Mouse (Mus musculus) liver, embryonic 12.5 days (tissue): ENCODE data around the gene Upk3b. TPM values are rescaled to one million over a fixed set of nuclear protein-coding genes. Genes with fewer than 3 reads are reported as not detected.
"Not testable (repeated sequence)": the region's sequence is repeated elsewhere in the genome, so short reads cannot be mapped to it uniquely, and the experiment has no call there.

Source experiments
- ATAC-seq: fragments of 200-750 bp; cut with Nextera tagmentation; 2 replicates; pipeline ENCODE4 v1.8.0; 2017; ENCODE audit warnings: moderate number of reproducible peaks, mild to moderate bottlenecking, moderate library complexity
- H3K27ac ChIP-seq: fragments of 300-500 bp; sonication (generic); 2 replicates; pipeline ENCODE4 v1.5.1; 2016; ENCODE audit warnings: mild to moderate bottlenecking
- H3K27me3 ChIP-seq: fragments of 300-500 bp; sonication (generic); replicated peaks from 2 replicates; pipeline ENCODE4 v1.6.1; 2016; ENCODE audit warnings: mild to moderate bottlenecking, moderate library complexity
- H3K36me3 ChIP-seq: fragments of 300-500 bp; sonication (generic); 2 replicates; pipeline ENCODE4 v1.6.1; 2016; ENCODE audit warnings: mild to moderate bottlenecking, moderate library complexity
- H3K4me1 ChIP-seq: fragments of 300-500 bp; sonication (generic); 2 replicates; pipeline ENCODE4 v1.6.1; 2016
- H3K4me2 ChIP-seq: fragments of 300-500 bp; sonication (generic); 2 replicates; pipeline ENCODE4 v1.6.1; 2016; ENCODE audit warnings: mild to moderate bottlenecking, moderate library complexity
- H3K4me3 ChIP-seq: fragments of 300-500 bp; sonication (generic); 2 replicates; pipeline ENCODE4 v1.5.1; 2016; ENCODE audit warnings: mild to moderate bottlenecking, moderate library complexity
- H3K9ac ChIP-seq: fragments of 300-500 bp; sonication (generic); 2 replicates; pipeline ENCODE4 v1.6.1; 2016; ENCODE audit warnings: mild to moderate bottlenecking, moderate library complexity
- H3K9me3 ChIP-seq: fragments of 300-500 bp; sonication (generic); replicated peaks from 2 replicates; pipeline ENCODE4 v1.6.1; 2016; ENCODE audit warnings: mild to moderate bottlenecking, moderate library complexity
- WGBS: fragments of 180-500 bp; shearing (Covaris S2); methylation state at CpG from one replicate; pipeline ENCODE4 v1.1.7; 2016; ENCODE audit not compliant: insufficient replicate concordance; 5-methylcytosine and 5-hydroxymethylcytosine counted together
- polyA plus RNA-seq: library from polyadenylated mRNA; unstranded; fragments of >200 nt; fragmentation: Nextera tagmentation; extraction: Ambion mirVana; gene quantifications from 2 replicates; pipeline ENCODE4 v1.2.1, GENCODE M21; 2016

Gene Upk3b
- polyA plus RNA-seq, 1 experiment from 2014 or later = 6.9 TPM

DNA sequence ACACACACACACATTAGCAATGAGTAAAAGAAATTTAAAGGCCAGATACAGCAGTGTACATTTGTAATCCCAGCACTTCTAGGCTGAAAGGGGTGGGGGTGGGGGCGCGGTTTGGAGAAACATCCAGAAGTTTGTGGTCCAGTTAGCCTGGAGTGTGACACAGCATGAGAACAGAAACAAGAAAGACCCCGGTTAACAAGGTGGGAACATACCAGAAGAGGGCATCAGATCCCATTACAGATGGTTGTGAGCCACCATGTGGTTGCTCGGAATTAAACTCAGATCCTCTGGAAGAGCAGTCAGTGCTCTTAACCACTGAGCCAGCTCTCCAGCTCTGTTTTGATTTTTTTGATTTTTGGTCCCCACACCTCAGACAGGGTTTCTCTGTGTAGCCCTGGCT is 17.8 kb downstream of the Upk3b start:
- Histone ChIP-seq H3K27me3 (peaks cover 44% of the 10 kb centered on the region), H3K9ac (no peak overlapping the region), H3K4me2 (no peak overlapping the region), H3K4me3 (no peak overlapping the region), H3K27ac (no peak overlapping the region), H3K9me3 (no peaks in the 10 kb centered on the region), H3K36me3 (no peaks in the 10 kb centered on the region), H3K4me1 (no peaks in the 10 kb centered on the region)
- 25% methylated on average over 4 of the region's 4 CpGs for WGBS
- ATAC-seq = no peak

DNA sequence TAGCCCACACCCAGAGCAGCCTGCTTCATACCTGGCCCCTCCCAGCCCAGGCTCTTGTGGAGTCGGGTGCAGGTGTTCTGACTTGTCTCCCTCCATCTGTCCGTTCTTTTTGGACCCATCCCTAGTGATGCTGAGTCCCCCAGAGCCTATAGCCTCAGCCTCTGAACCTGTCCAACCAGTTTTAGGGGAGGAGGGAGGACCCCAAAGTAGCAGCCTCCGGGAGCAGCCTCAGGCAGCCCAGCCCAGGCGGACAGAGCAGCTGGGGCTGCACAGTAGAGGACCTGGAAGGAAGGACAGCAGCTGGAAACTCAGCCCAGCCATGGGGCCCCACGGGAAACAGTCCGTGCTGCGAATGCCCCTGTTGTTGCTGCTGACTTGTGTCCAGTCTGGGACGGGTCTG is 18.8 kb downstream of the Upk3b start:
- WGBS = 16% methylated on average over 8 of the region's 8 CpGs
- H3K4me2 ChIP-seq = no peak overlapping the region
- no peak for ATAC-seq

DNA sequence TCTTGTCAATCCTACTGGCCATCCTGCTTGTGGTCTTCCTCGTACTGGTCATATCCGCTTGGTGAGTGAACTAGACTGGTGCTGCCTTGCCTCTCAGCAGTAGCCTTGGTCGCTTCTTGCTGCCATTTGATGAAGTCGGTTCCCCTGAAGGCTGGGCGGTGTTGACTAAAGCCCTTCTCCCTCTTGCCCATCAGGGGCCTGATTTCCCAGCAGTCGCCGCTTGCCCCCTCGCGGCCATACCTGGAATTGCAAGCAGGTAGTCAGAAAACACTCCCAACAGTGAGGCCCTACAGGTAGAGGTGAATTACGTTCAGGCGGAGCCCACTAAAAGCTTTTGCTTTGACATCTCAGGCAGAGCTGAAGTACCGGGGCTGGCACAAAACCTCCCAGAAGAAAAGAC is 23.3 kb downstream of the Upk3b start:
- Histone ChIP-seq H3K9me3 (no peaks in the 10 kb centered on the region), H3K4me2 (no peak overlapping the region), H3K9ac (no peak overlapping the region), H3K4me3 (no peak overlapping the region), H3K4me1 (no peaks in the 10 kb centered on the region), H3K36me3 (no peaks in the 10 kb centered on the region), H3K27me3 (peaks cover 51% of the 10 kb centered on the region), H3K27ac (no peak overlapping the region)
- WGBS = 7% methylated on average over 12 of the region's 12 CpGs
- no peak for ATAC-seq

More for the DNA sequence above, 18.8 kb downstream of the Upk3b start:
- H3K9me3 ChIP-seq = no peaks in the 10 kb centered on the region
- no peaks in the 10 kb centered on the region for H3K36me3 ChIP-seq
- H3K9ac ChIP-seq = no peak overlapping the region
- no peaks in the 10 kb centered on the region for H3K4me1 ChIP-seq
- no peak overlapping the region for H3K4me3 ChIP-seq
- no peak overlapping the region for H3K27ac ChIP-seq
- H3K27me3 ChIP-seq = peaks cover 49% of the 10 kb centered on the region

DNA sequence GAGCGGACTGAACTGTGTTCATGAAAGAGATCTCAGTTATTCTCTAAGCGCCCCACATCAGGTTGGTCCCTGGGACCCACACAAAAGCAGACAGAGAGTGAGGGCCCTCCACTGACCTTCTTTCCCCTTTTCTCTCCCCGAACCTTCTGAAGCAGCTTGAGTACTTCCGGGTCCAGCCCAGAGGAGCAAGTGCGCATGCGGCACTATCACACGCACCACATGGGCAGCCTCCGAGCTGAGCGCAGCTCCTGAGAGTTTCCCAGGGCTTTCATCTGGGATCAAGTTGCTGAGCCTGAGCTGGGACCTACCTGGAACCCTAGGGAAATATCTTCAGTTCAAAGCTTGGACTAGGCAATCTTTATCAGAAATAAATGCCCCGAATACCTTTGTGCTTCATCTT is 25.6 kb downstream of the Upk3b start:
- 74% methylated on average over 10 of the region's 10 CpGs for WGBS
- no peak overlapping the region for H3K27ac ChIP-seq
- H3K9me3 ChIP-seq = no peaks in the 10 kb centered on the region
- no peak for ATAC-seq
- H3K4me1 ChIP-seq = no peaks in the 10 kb centered on the region
- no peaks in the 10 kb centered on the region for H3K36me3 ChIP-seq
- no peak overlapping the region for H3K4me2 ChIP-seq
- H3K9ac ChIP-seq = no peak overlapping the region
- peaks cover 42% of the 10 kb centered on the region for H3K27me3 ChIP-seq
- no peak overlapping the region for H3K4me3 ChIP-seq

DNA sequence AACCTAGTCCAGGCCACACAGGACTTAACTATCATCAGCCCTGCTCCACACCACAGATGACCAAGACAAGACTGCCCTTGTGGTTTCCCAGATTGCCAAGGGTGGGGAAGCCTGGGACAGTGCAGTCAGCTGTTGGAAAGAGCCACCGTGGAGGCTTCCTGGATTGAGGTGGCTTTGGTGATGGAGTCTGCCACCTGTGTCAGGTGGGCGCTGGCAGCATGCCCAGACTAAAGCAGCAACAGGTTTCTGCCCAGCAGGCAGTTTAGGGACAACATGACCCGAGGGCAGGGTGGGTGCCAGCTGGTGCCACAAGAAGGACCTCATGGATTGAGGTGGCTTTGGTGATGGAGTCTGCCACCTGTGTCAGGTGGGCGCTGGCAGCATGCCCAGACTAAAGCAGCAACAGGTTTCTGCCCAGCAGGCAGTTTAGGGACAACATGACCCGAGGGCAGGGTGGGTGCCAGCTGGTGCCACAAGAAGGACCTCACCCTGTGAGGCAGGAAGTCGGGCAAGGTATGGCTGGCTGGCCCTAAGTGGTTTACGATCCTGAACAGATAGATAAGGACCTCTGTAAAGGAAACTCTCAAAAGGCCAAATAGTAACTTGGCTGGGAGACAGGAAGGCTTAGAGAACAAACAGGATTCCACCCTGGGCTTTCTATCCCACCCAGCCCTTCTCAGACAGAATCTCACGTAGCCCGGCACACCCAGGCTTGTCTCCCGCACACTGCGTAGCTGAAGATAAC is 28.3 kb downstream of the Upk3b start:
- H3K4me3 ChIP-seq, H3K9ac ChIP-seq, H3K36me3 ChIP-seq, ATAC-seq, H3K4me1 ChIP-seq, H3K9me3 ChIP-seq, H3K4me2 ChIP-seq, H3K27ac ChIP-seq: not testable (repeated sequence)
- H3K27me3 ChIP-seq = peaks cover 19% of the 10 kb centered on the region
- 34% methylated on average over 11 of the region's 11 CpGs for WGBS

DNA sequence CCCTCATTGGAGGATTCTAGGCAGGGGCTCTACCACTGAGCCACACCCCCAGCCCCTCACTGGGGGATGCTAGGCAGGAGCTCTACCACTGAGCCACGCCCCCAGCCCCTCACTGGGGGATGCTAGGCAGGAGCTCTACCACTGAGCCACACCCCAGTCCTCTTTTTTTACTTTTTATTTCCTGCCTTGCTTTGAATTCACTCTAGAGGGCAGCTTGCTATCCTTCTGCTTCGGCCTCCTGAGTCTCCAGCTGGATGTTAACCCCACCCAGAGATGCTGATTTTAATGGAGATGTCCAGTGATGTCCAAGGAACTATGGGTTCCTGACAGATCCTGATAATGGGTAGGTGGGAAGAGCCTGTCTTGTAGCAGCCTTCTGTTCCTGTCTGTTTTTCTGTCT is 31.1 kb downstream of the Upk3b start:
- ATAC-seq = no peak
- Histone ChIP-seq H3K27me3 (peaks cover 32% of the 10 kb centered on the region), H3K9ac (no peak overlapping the region), H3K36me3 (no peaks in the 10 kb centered on the region), H3K27ac (no peak overlapping the region), H3K4me3 (no peak overlapping the region), H3K9me3 (no peaks in the 10 kb centered on the region), H3K4me2 (no peak overlapping the region), H3K4me1 (no peaks in the 10 kb centered on the region)
- 35% methylated on average over 2 of the region's 2 CpGs for WGBS

DNA sequence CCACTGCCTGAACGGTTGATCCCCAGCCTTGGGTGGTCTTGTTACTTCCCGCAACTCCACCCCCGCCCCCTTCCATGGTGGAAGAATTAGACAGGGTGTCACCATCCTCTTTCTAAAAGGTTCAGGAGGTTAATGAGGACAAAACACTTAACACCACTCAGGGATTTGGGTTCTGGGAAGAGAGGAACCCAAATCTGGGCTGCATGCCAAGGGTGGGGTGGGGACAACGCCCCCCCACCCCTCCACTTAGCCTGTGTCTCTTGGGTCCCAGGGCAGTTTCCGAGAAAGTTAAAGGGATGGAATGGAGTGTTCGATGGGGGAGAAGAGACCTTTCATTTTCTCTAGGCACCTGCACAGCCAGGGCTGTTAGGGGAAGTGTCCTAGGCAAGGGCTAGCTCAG is 34.8 kb downstream of the Upk3b start:
- WGBS = 65% methylated on average over 6 of the region's 6 CpGs
- Histone ChIP-seq H3K4me1 (no peaks in the 10 kb centered on the region), H3K27ac (no peak overlapping the region), H3K4me2 (no peak overlapping the region), H3K36me3 (no peaks in the 10 kb centered on the region), H3K4me3 (no peak overlapping the region), H3K9ac (no peak overlapping the region), H3K9me3 (no peaks in the 10 kb centered on the region), H3K27me3 (peaks cover 22% of the 10 kb centered on the region)
- ATAC-seq = no peak

DNA sequence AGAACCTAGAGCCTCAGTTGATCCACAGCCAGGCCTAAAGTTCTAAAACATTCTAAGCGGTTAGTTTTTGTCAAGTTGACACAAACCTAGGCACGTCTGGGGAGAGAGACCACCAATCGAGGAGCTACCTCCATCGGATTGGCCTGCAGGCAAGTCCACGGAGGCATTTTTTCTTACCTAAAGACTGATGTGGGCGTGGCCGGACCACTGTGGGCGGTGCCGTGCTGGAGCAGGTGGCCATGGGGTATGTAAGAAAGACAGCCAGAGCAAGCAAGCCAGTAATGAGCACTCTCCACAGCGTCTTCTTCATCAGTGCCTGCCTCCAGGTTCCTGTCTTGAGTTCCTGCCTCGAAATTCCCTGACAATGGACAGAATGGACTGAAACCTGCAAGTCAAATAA is 35.2 kb downstream of the Upk3b start:
- no peak overlapping the region for H3K4me2 ChIP-seq
- H3K9ac ChIP-seq = no peak overlapping the region
- ATAC-seq = no peak
- no peaks in the 10 kb centered on the region for H3K4me1 ChIP-seq
- no peaks in the 10 kb centered on the region for H3K36me3 ChIP-seq
- 43% methylated on average over 11 of the region's 11 CpGs for WGBS
- peaks cover 21% of the 10 kb centered on the region for H3K27me3 ChIP-seq
- no peak overlapping the region for H3K27ac ChIP-seq
- H3K9me3 ChIP-seq = no peaks in the 10 kb centered on the region
- no peak overlapping the region for H3K4me3 ChIP-seq

DNA sequence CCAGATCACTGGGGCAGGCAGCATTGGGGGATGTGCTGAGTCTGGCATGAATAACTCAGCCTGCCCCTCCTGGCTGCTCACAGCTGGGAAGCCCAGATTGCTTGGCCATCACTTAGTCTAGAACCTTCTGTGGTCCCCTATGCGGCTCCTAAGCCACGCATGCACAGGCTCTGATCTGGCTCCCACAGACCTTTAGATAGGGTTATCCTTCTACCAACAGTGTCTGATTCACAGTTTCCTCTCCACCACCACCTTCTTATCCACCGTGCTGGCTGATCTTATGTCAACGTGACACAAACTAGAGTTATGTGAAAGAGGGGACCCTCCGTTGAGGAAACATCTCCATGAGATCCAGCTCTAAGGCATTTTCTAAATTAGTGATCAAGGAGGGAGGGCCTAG is 36.8 kb downstream of the Upk3b start:
- no peaks in the 10 kb centered on the region for H3K4me1 ChIP-seq
- H3K9ac ChIP-seq = no peak overlapping the region
- no peak for ATAC-seq
- H3K36me3 ChIP-seq = no peaks in the 10 kb centered on the region
- peaks cover 21% of the 10 kb centered on the region for H3K27me3 ChIP-seq
- H3K27ac ChIP-seq = no peak overlapping the region
- 37% methylated on average over 5 of the region's 5 CpGs for WGBS
- H3K4me2 ChIP-seq = no peak overlapping the region
- H3K4me3 ChIP-seq = no peak overlapping the region
- no peaks in the 10 kb centered on the region for H3K9me3 ChIP-seq

DNA sequence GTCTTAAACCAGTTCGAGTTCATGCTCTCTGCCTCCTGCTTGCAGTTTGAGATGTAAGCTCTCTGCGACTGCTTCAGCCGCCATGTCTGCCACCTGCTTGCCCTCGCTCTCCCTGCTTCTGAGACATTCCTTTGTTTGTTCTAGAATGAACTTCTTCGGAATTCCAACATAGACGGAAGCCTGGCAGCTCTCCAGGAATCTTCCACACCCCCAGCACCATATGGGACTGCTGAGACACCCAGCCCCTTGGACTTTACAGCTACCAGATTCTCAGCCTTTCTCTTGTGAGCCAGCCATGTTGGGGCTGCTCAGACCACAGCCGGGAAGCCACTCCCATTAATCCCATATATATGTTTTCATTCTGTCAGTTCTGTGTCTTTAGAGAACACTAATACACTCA is 38.0 kb downstream of the Upk3b start:
- Histone ChIP-seq H3K9me3 (no peaks in the 10 kb centered on the region), H3K27me3 (peaks cover 23% of the 10 kb centered on the region), H3K4me3 (no peak overlapping the region), H3K27ac (no peak overlapping the region), H3K36me3 (no peaks in the 10 kb centered on the region), H3K4me1 (no peaks in the 10 kb centered on the region), H3K9ac (no peak overlapping the region), H3K4me2 (no peak overlapping the region)
- ATAC-seq = no peak
- WGBS = 51% methylated on average over 7 of the region's 7 CpGs

DNA sequence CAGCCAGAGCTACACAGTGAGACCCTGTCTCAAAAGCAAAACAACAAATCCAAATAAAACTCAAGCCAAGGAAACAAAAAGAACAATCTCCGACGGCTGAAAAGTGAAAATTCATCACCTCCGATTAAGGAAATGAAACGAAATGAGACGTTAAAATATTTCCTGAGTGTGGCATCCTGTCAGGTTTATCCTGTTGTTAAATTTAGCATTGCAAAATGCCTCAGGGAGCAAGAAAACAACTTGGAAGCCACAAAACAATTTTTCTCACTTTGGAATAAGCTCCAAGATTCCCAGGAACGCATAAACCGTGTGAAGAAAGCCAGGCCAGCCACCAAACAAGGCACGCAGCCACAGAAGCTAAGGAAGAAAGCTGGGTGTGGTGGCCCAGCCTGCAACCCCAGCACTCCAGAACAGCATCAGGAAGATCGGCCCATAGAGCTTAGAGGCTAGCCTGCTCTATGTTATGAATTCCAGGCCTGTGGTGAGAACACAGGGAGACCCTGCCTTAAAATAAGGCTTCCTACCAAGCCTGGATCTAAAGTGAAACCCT is 38.8 kb downstream of the Upk3b start:
- ATAC-seq = no peak

DNA sequence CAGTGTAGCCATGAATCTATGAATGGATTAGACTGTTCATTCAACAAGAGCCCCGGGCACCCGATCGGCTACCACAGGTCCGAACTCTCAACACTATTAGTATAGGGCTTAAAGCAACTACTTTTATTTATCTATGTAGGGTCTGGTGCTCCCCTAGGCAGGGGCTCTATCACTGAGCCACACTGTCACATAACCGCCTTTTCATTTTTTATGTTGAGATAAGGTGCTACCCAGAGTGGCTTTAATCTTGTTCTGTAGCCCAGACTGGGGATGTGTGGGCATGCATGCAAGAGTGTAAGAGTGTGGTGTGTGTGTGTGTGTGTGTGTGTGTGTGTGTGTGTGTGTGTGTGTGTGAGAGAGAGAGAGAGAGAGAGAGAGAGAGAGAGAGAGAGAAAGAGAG is 39.8 kb downstream of the Upk3b start:
- Histone ChIP-seq H3K36me3 (no peaks in the 10 kb centered on the region), H3K4me1 (0 out of 2 replicates have a peak, but pooled peaks cover under 1% of the 10 kb centered on the region), H3K4me2 (no peak overlapping the region), H3K9ac (no peak overlapping the region), H3K4me3 (no peak overlapping the region), H3K27me3 (peaks cover 20% of the 10 kb centered on the region), H3K9me3 (no peaks in the 10 kb centered on the region), H3K27ac (no peak overlapping the region)
- no peak for ATAC-seq
- WGBS = 74% methylated on average over 5 of the region's 5 CpGs

More for the DNA sequence above, 38.8 kb downstream of the Upk3b start:
- Histone ChIP-seq H3K9me3 (no peaks in the 10 kb centered on the region), H3K9ac (no peak overlapping the region), H3K27me3 (peaks cover 20% of the 10 kb centered on the region), H3K4me1 (no peaks in the 10 kb centered on the region), H3K4me3 (no peak overlapping the region), H3K36me3 (no peaks in the 10 kb centered on the region), H3K27ac (no peak overlapping the region), H3K4me2 (no peak overlapping the region)
- WGBS = 64% methylated on average over 9 of the region's 9 CpGs

DNA sequence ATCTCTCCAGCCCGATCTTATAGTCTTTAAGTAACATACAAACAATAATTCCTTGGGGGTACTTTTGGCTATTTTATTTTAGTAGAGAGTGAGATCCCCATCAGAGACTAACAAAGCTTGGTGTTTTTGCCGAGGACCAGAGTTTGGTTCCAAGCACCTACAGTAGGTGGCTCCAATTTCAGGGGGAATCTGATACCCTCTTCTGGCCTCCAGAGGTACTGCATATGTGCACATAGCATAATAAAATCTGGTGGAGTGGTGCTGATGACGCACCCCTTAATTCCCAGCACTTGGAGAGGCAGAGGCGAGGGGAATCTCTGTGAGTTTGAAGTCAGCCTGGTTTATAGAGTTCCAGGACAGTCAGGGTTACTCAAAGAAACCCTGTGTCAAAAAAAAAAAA is 44.0 kb downstream of the Upk3b start:
- Histone ChIP-seq H3K4me2 (no peak overlapping the region), H3K9me3 (no peaks in the 10 kb centered on the region), H3K4me1 (peaks cover 25% of the 10 kb centered on the region), H3K4me3 (no peak overlapping the region), H3K27ac (no peak overlapping the region), H3K9ac (no peak overlapping the region), H3K36me3 (no peaks in the 10 kb centered on the region), H3K27me3 (peaks cover 36% of the 10 kb centered on the region)
- ATAC-seq = no peak
- WGBS = 57% methylated on average over 4 of the region's 4 CpGs
